Mouse (Mus musculus): ENCODE measurements around the gene Rnf19b. TPM values are rescaled to one million over a fixed set of nuclear protein-coding genes. Genes with fewer than 3 reads are reported as not detected.

Rnf19b gene
- polyA plus RNA-seq, 1 experiment from 2014 or later: 11.0 TPM

GRCm38 (mm10) chr4:129034706-129035660 is 23.1 kb upstream of the Rnf19b start:
- Histone ChIP-seq H3K4me3 (replicated peaks) (no peak overlapping the region), H3K27me3 (no peaks in the 10 kb centered on the region), H3K4me1 (peaks cover 36% of the 10 kb centered on the region), H3K4me2 (replicated peaks) (0 out of 2 replicates have a peak overlapping the region, but pooled peaks have one; percentile 2), H3K9ac (no peak overlapping the region), H3K27ac (replicated peaks) (peak overlapping the region; percentile 83), H3K36me3 (no peaks in the 10 kb centered on the region), H3K9me3 (replicated peaks) (no peaks in the 10 kb centered on the region)
- WGBS: 35% methylated on average over 13 of the region's 13 CpGs
- 0 out of 2 replicates have a peak, but pooled peaks have one; percentile 41 for ATAC-seq (ENCODE audit: insufficient number of reproducible peaks, low FRiP score, low TSS enrichment, low read depth)

GRCm38 (mm10) chr4:129035851-129036445 is 22.1 kb upstream of the Rnf19b start:
- no peak overlapping the region for H3K4me2 ChIP-seq (replicated peaks)
- no peak overlapping the region for H3K4me3 ChIP-seq (replicated peaks)
- no peaks in the 10 kb centered on the region for H3K36me3 ChIP-seq
- no peak for ATAC-seq (ENCODE audit: insufficient number of reproducible peaks, low FRiP score, low TSS enrichment, low read depth)
- no peak overlapping the region for H3K9ac ChIP-seq
- H3K27ac ChIP-seq (replicated peaks): peak overlapping the region; percentile 83
- H3K27me3 ChIP-seq: no peaks in the 10 kb centered on the region
- H3K4me1 ChIP-seq: peaks cover 40% of the 10 kb centered on the region
- 53% methylated on average over 7 of the region's 7 CpGs for WGBS
- H3K9me3 ChIP-seq (replicated peaks): no peaks in the 10 kb centered on the region

- 13% methylated on average over 15 of the region's 15 CpGs for WGBS
- Histone ChIP-seq H3K27me3 (peaks cover 27% of the 10 kb centered on the region), H3K9me3 (replicated peaks) (no peaks in the 10 kb centered on the region), H3K27ac (replicated peaks) (no peak overlapping the region), H3K9ac (no peak overlapping the region), H3K4me3 (replicated peaks) (peak overlapping the region; percentile 48), H3K4me1 (peaks cover 14% of the 10 kb centered on the region), H3K36me3 (no peaks in the 10 kb centered on the region), H3K4me2 (replicated peaks) (peak overlapping the region; percentile 93)
- ATAC-seq (ENCODE audit: insufficient number of reproducible peaks, low FRiP score, low TSS enrichment, low read depth): no peak
Measured at GRCm38 (mm10) chr4:129047721-129048421, 10.2 kb upstream of the Rnf19b start.

GRCm38 (mm10) chr4:129048501-129049305 is 9.4 kb upstream of the Rnf19b start:
- peak; percentile 88 for ATAC-seq (ENCODE audit: insufficient number of reproducible peaks, low FRiP score, low TSS enrichment, low read depth)
- H3K27ac ChIP-seq (replicated peaks): peak overlapping the region; percentile 18; the same call in 1 of the 2 replicates
- H3K9ac ChIP-seq: peak overlapping the region; percentile 18
- H3K27me3 ChIP-seq: peaks cover 27% of the 10 kb centered on the region
- no peaks in the 10 kb centered on the region for H3K9me3 ChIP-seq (replicated peaks)
- WGBS: under 1% methylated on average over 48 of the region's 52 CpGs
- peak overlapping the region; percentile 48 for H3K4me3 ChIP-seq (replicated peaks)
- H3K4me2 ChIP-seq (replicated peaks): peak overlapping the region; percentile 93
- peaks cover 14% of the 10 kb centered on the region for H3K4me1 ChIP-seq
- no peaks in the 10 kb centered on the region for H3K36me3 ChIP-seq

GRCm38 (mm10) chr4:129049306-129050011 is 8.6 kb upstream of the Rnf19b start:
- Histone ChIP-seq H3K9me3 (replicated peaks) (no peaks in the 10 kb centered on the region), H3K36me3 (no peaks in the 10 kb centered on the region), H3K4me3 (replicated peaks) (peak overlapping the region; percentile 48), H3K4me1 (peaks cover 14% of the 10 kb centered on the region), H3K27me3 (peaks cover 27% of the 10 kb centered on the region), H3K9ac (peak overlapping the region; percentile 18; the same call in 1 of the 2 replicates), H3K4me2 (replicated peaks) (peak overlapping the region; percentile 93), H3K27ac (replicated peaks) (peak overlapping the region; percentile 18; the same call in 1 of the 2 replicates)
- no peak for ATAC-seq (ENCODE audit: insufficient number of reproducible peaks, low FRiP score, low TSS enrichment, low read depth)
- 3% methylated on average over 23 of the region's 23 CpGs for WGBS

GRCm38 (mm10) chr4:129050365-129050764 is 7.7 kb upstream of the Rnf19b start:
- no peaks in the 10 kb centered on the region for H3K9me3 ChIP-seq (replicated peaks)
- H3K4me1 ChIP-seq: peaks cover 14% of the 10 kb centered on the region
- ATAC-seq (ENCODE audit: insufficient number of reproducible peaks, low FRiP score, low TSS enrichment, low read depth): no peak
- no peaks in the 10 kb centered on the region for H3K36me3 ChIP-seq
- no peak overlapping the region for H3K4me2 ChIP-seq (replicated peaks)
- H3K27me3 ChIP-seq: peaks cover 27% of the 10 kb centered on the region
- no peak overlapping the region for H3K4me3 ChIP-seq (replicated peaks)
- H3K27ac ChIP-seq (replicated peaks): no peak overlapping the region
- H3K9ac ChIP-seq: no peak overlapping the region
- WGBS: 70% methylated on average over 4 of the region's 4 CpGs

GRCm38 (mm10) chr4:129050901-129051417 is 7.1 kb upstream of the Rnf19b start:
- Histone ChIP-seq H3K4me1 (peaks cover 14% of the 10 kb centered on the region), H3K27me3 (peaks cover 27% of the 10 kb centered on the region)
- 63% methylated on average over 6 of the region's 6 CpGs for WGBS

GRCm38 (mm10) chr4:129051461-129052183 is 6.4 kb upstream of the Rnf19b start:
- Histone ChIP-seq H3K4me1 (peaks cover 14% of the 10 kb centered on the region), H3K27me3 (peaks cover 23% of the 10 kb centered on the region), H3K27ac (replicated peaks) (no peak overlapping the region), H3K9ac (no peak overlapping the region), H3K9me3 (replicated peaks) (no peaks in the 10 kb centered on the region), H3K4me3 (replicated peaks) (no peak overlapping the region), H3K36me3 (no peaks in the 10 kb centered on the region), H3K4me2 (replicated peaks) (no peak overlapping the region)
- no peak for ATAC-seq (ENCODE audit: insufficient number of reproducible peaks, low FRiP score, low TSS enrichment, low read depth)
- WGBS: 29% methylated on average over 11 of the region's 11 CpGs

More at GRCm38 (mm10) chr4:129050901-129051417, 7.1 kb upstream of the Rnf19b start:
- no peak overlapping the region for H3K4me3 ChIP-seq (replicated peaks)
- no peaks in the 10 kb centered on the region for H3K9me3 ChIP-seq (replicated peaks)
- no peak overlapping the region for H3K27ac ChIP-seq (replicated peaks)
- H3K9ac ChIP-seq: no peak overlapping the region
- H3K4me2 ChIP-seq (replicated peaks): no peak overlapping the region
- no peak for ATAC-seq (ENCODE audit: insufficient number of reproducible peaks, low FRiP score, low TSS enrichment, low read depth)
- H3K36me3 ChIP-seq: no peaks in the 10 kb centered on the region

GRCm38 (mm10) chr4:129054757-129055156 is 3.3 kb upstream of the Rnf19b start:
- Histone ChIP-seq H3K27me3 (peaks cover 14% of the 10 kb centered on the region), H3K36me3 (no peaks in the 10 kb centered on the region), H3K9me3 (replicated peaks) (no peaks in the 10 kb centered on the region), H3K27ac (replicated peaks) (no peak overlapping the region), H3K4me3 (replicated peaks) (no peak overlapping the region), H3K9ac (no peak overlapping the region), H3K4me2 (replicated peaks) (no peak overlapping the region), H3K4me1 (peaks cover 7% of the 10 kb centered on the region)
- WGBS: 77% methylated on average over 12 of the region's 12 CpGs
- no peak for ATAC-seq (ENCODE audit: insufficient number of reproducible peaks, low FRiP score, low TSS enrichment, low read depth)
